Mouse (Mus musculus) olfactory bulb, adult 2 months (tissue): ENCODE measurements around the gene Cadm3.

Experiments
- CTCF ChIP-seq: fragments of 200-500 bp; IDR thresholded peaks from 2 replicates; pipeline ENCODE4 v1.5.1; 2012; ENCODE audit warnings: low read depth, mild to moderate bottlenecking, low read length, moderate library complexity; ENCODE audit not compliant: insufficient read depth
- POLR2A ChIP-seq: fragments of 200-500 bp; IDR thresholded peaks from 2 replicates; pipeline ENCODE4 v1.6.1; 2012; ENCODE audit warnings: mild to moderate bottlenecking, low read depth, low read length, moderate library complexity; ENCODE audit not compliant: insufficient read depth

GRCm38 (mm10) chr1:173359590-173360290 is 7.8 kb downstream of the Cadm3 start:
- TF ChIP-seq CTCF (no peak), POLR2A (no peak)
